Mouse (Mus musculus) stomach, embryonic 15.5 days (tissue): ENCODE results near the gene Uggt1. TPM values are rescaled to one million over a fixed set of nuclear protein-coding genes. Genes with fewer than 3 reads are reported as not detected.

Experiments used
- ATAC-seq: fragments of 200-750 bp; cut with Nextera tagmentation; 2 replicates; pipeline ENCODE4 v1.8.0; 2017; ENCODE audit warnings: low read depth, moderate number of reproducible peaks, moderate TSS enrichment; ENCODE audit not compliant: insufficient read depth, low FRiP score
- H3K27ac ChIP-seq: fragments of 300-500 bp; sonication (generic); 2 replicates; pipeline ENCODE4 v1.5.1; 2015; ENCODE audit warnings: mild to moderate bottlenecking, inconsistent platforms
- H3K27me3 ChIP-seq: fragments of 300-500 bp; sonication (generic); replicated peaks from 2 replicates; pipeline ENCODE4 v1.6.1; 2015; ENCODE audit warnings: inconsistent platforms
- H3K36me3 ChIP-seq: fragments of 300-500 bp; sonication (generic); 2 replicates; pipeline ENCODE4 v1.6.1; 2015; ENCODE audit warnings: inconsistent platforms
- H3K4me1 ChIP-seq: fragments of 300-500 bp; sonication (generic); 2 replicates; pipeline ENCODE4 v1.6.1; 2015; ENCODE audit warnings: inconsistent platforms
- H3K4me2 ChIP-seq: fragments of 300-500 bp; sonication (generic); 2 replicates; pipeline ENCODE4 v1.6.1; 2015; ENCODE audit warnings: mild to moderate bottlenecking, inconsistent platforms
- H3K4me3 ChIP-seq: fragments of 300-500 bp; sonication (generic); replicated peaks from 2 replicates; pipeline ENCODE4 v1.5.1; 2015; ENCODE audit warnings: inconsistent platforms
- H3K9ac ChIP-seq: fragments of 300-500 bp; sonication (generic); 2 replicates; pipeline ENCODE4 v1.6.1; 2015; ENCODE audit warnings: inconsistent platforms
- H3K9me3 ChIP-seq: fragments of 300-500 bp; sonication (generic); 2 replicates; pipeline ENCODE4 v1.6.1; 2016; ENCODE audit warnings: inconsistent platforms
- WGBS: fragments of 180-500 bp; shearing (Covaris S2); methylation state at CpG from one replicate; pipeline ENCODE4 v1.1.7; 2015; 5-methylcytosine and 5-hydroxymethylcytosine counted together
- polyA plus RNA-seq: library from polyadenylated mRNA; unstranded; fragments of >200 nt; fragmentation: Nextera tagmentation; extraction: Ambion mirVana; gene quantifications from 2 replicates; pipeline ENCODE4 v1.2.1, GENCODE M21; 2015

The Uggt1 gene
- polyA plus RNA-seq, 1 experiment from 2014 or later: 52.8 TPM

- no peak for ATAC-seq
- H3K36me3 ChIP-seq: no peaks in the 10 kb centered on the region
- 0 out of 2 replicates have a peak overlapping the region, but pooled peaks have one; percentile 2 for H3K4me3 ChIP-seq
- no peaks in the 10 kb centered on the region for H3K4me1 ChIP-seq
- WGBS: 15% methylated on average over 25 of the region's 25 CpGs
- H3K27me3 ChIP-seq: no peaks in the 10 kb centered on the region
- no peak overlapping the region for H3K9ac ChIP-seq
- H3K27ac ChIP-seq: peak overlapping the region; percentile 28
- no peaks in the 10 kb centered on the region for H3K9me3 ChIP-seq
- H3K4me2 ChIP-seq: peak overlapping the region; percentile 31
Measured at GRCm38 (mm10) chr1:36254635-36255360, 10.3 kb upstream of the Uggt1 start.

GRCm38 (mm10) chr1:36252791-36253190 is 8.3 kb upstream of the Uggt1 start:
- ATAC-seq: 0 out of 2 replicates have a peak, but pooled peaks have one; percentile 37
- 8% methylated on average over 6 of the region's 6 CpGs for WGBS
- no peaks in the 10 kb centered on the region for H3K27me3 ChIP-seq
- no peak overlapping the region for H3K4me3 ChIP-seq
- H3K36me3 ChIP-seq: no peaks in the 10 kb centered on the region
- no peak overlapping the region for H3K9ac ChIP-seq
- H3K27ac ChIP-seq: no peak overlapping the region
- no peak overlapping the region for H3K4me2 ChIP-seq
- H3K4me1 ChIP-seq: no peaks in the 10 kb centered on the region
- H3K9me3 ChIP-seq: no peaks in the 10 kb centered on the region

- H3K27ac ChIP-seq: no peak overlapping the region
- ATAC-seq: 0 out of 2 replicates have a peak, but pooled peaks have one; percentile 27
Measured at GRCm38 (mm10) chr1:36251426-36251825, 6.9 kb upstream of the Uggt1 start.

GRCm38 (mm10) chr1:36246688-36247087 is 2.2 kb upstream of the Uggt1 start:
- ATAC-seq: no peak
- no peak overlapping the region for H3K9ac ChIP-seq
- no peak overlapping the region for H3K4me3 ChIP-seq
- H3K9me3 ChIP-seq: no peaks in the 10 kb centered on the region
- no peak overlapping the region for H3K27ac ChIP-seq
- H3K4me1 ChIP-seq: peaks cover 5% of the 10 kb centered on the region; the same call in 1 of the 2 replicates
- H3K27me3 ChIP-seq: no peaks in the 10 kb centered on the region
- H3K4me2 ChIP-seq: no peak overlapping the region
- 68% methylated on average over 6 of the region's 6 CpGs for WGBS
- no peaks in the 10 kb centered on the region for H3K36me3 ChIP-seq

More at GRCm38 (mm10) chr1:36251426-36251825, 6.9 kb upstream of the Uggt1 start:
- no peaks in the 10 kb centered on the region for H3K36me3 ChIP-seq
- H3K4me3 ChIP-seq: no peak overlapping the region
- H3K4me2 ChIP-seq: peak overlapping the region; percentile 22; the same call in 1 of the 2 replicates
- no peaks in the 10 kb centered on the region for H3K4me1 ChIP-seq
- H3K9me3 ChIP-seq: no peaks in the 10 kb centered on the region
- H3K27me3 ChIP-seq: no peaks in the 10 kb centered on the region
- no peak overlapping the region for H3K9ac ChIP-seq
- WGBS: 11% methylated on average over 9 of the region's 9 CpGs

- H3K27ac ChIP-seq: no peak overlapping the region
- H3K4me2 ChIP-seq: peak overlapping the region; percentile 72; the same call in 1 of the 2 replicates
- no peak overlapping the region for H3K4me3 ChIP-seq
- no peaks in the 10 kb centered on the region for H3K27me3 ChIP-seq
- no peak overlapping the region for H3K9ac ChIP-seq
- 77% methylated on average over 4 of the region's 4 CpGs for WGBS
- ATAC-seq: no peak
- H3K36me3 ChIP-seq: no peaks in the 10 kb centered on the region
- peaks cover 5% of the 10 kb centered on the region; the same call in 1 of the 2 replicates for H3K4me1 ChIP-seq
- H3K9me3 ChIP-seq: no peaks in the 10 kb centered on the region
Measured at GRCm38 (mm10) chr1:36244828-36245215, 302 bp upstream of the Uggt1 start.

GRCm38 (mm10) chr1:36243447-36244057 is 968 bp downstream of the Uggt1 start:
- Histone ChIP-seq H3K27me3 (no peaks in the 10 kb centered on the region), H3K27ac (peak overlapping the region; percentile 85), H3K4me2 (peak overlapping the region; percentile 72), H3K36me3 (no peaks in the 10 kb centered on the region), H3K4me1 (peaks cover 5% of the 10 kb centered on the region; the same call in 1 of the 2 replicates), H3K9ac (peak overlapping the region; percentile 82), H3K9me3 (no peaks in the 10 kb centered on the region), H3K4me3 (peak overlapping the region; percentile 86)
- WGBS: 2% methylated on average over 16 of the region's 21 CpGs
- ATAC-seq: no peak; the same call in 1 of the 2 replicates

GRCm38 (mm10) chr1:36241903-36242429 is 2.6 kb downstream of the Uggt1 start:
- peaks cover 5% of the 10 kb centered on the region; the same call in 1 of the 2 replicates for H3K4me1 ChIP-seq
- 82% methylated on average over 15 of the region's 15 CpGs for WGBS
- no peak overlapping the region for H3K4me3 ChIP-seq
- no peaks in the 10 kb centered on the region for H3K36me3 ChIP-seq
- H3K9me3 ChIP-seq: no peaks in the 10 kb centered on the region
- H3K4me2 ChIP-seq: 0 out of 2 replicates have a peak overlapping the region, but pooled peaks have one; percentile 72
- ATAC-seq: no peak
- no peak overlapping the region for H3K27ac ChIP-seq
- no peak overlapping the region for H3K9ac ChIP-seq
- H3K27me3 ChIP-seq: no peaks in the 10 kb centered on the region

- no peak overlapping the region for H3K4me2 ChIP-seq
- ATAC-seq: no peak
- H3K36me3 ChIP-seq: no peaks in the 10 kb centered on the region
- no peak overlapping the region for H3K9ac ChIP-seq
- 69% methylated on average over 6 of the region's 6 CpGs for WGBS
- no peaks in the 10 kb centered on the region for H3K9me3 ChIP-seq
- H3K4me1 ChIP-seq: peaks cover 5% of the 10 kb centered on the region; the same call in 1 of the 2 replicates
- no peak overlapping the region for H3K27ac ChIP-seq
- H3K27me3 ChIP-seq: no peaks in the 10 kb centered on the region
- H3K4me3 ChIP-seq: no peak overlapping the region
Measured at GRCm38 (mm10) chr1:36240176-36240575, 4.3 kb downstream of the Uggt1 start.

- H3K9me3 ChIP-seq: no peaks in the 10 kb centered on the region
- ATAC-seq: no peak
- H3K36me3 ChIP-seq: no peaks in the 10 kb centered on the region
- peaks cover 5% of the 10 kb centered on the region; the same call in 1 of the 2 replicates for H3K4me1 ChIP-seq
- WGBS: 80% methylated on average over 10 of the region's 10 CpGs
- no peak overlapping the region for H3K4me3 ChIP-seq
- no peak overlapping the region for H3K9ac ChIP-seq
- H3K4me2 ChIP-seq: no peak overlapping the region
- H3K27me3 ChIP-seq: no peaks in the 10 kb centered on the region
- H3K27ac ChIP-seq: no peak overlapping the region
Measured at GRCm38 (mm10) chr1:36239396-36239795, 5.1 kb downstream of the Uggt1 start.

GRCm38 (mm10) chr1:36235855-36236254 is 8.7 kb downstream of the Uggt1 start:
- Histone ChIP-seq H3K27me3 (no peaks in the 10 kb centered on the region), H3K4me1 (no peaks in the 10 kb centered on the region), H3K27ac (no peak overlapping the region), H3K36me3 (no peaks in the 10 kb centered on the region), H3K9me3 (no peaks in the 10 kb centered on the region), H3K4me2 (no peak overlapping the region), H3K9ac (no peak overlapping the region), H3K4me3 (no peak overlapping the region)
- 75% methylated on average over 2 of the region's 2 CpGs for WGBS
- ATAC-seq: 0 out of 2 replicates have a peak, but pooled peaks have one; percentile 35

GRCm38 (mm10) chr1:36235057-36235639 is 9.4 kb downstream of the Uggt1 start:
- H3K9ac ChIP-seq: no peak overlapping the region
- H3K27ac ChIP-seq: no peak overlapping the region
- no peak for ATAC-seq
- 67% methylated on average over 9 of the region's 9 CpGs for WGBS
- H3K9me3 ChIP-seq: no peaks in the 10 kb centered on the region
- no peaks in the 10 kb centered on the region for H3K4me1 ChIP-seq
- H3K27me3 ChIP-seq: no peaks in the 10 kb centered on the region
- H3K4me2 ChIP-seq: no peak overlapping the region
- no peak overlapping the region for H3K4me3 ChIP-seq
- H3K36me3 ChIP-seq: no peaks in the 10 kb centered on the region
